Mouse (Mus musculus): ENCODE data around the gene Uhrf1. TPM values are rescaled to one million over a fixed set of nuclear protein-coding genes. Genes with fewer than 3 reads are reported as not detected.

The Uhrf1 gene
- polyA plus RNA-seq, 1 experiment from 2014 or later = 48.1 TPM

DNA sequence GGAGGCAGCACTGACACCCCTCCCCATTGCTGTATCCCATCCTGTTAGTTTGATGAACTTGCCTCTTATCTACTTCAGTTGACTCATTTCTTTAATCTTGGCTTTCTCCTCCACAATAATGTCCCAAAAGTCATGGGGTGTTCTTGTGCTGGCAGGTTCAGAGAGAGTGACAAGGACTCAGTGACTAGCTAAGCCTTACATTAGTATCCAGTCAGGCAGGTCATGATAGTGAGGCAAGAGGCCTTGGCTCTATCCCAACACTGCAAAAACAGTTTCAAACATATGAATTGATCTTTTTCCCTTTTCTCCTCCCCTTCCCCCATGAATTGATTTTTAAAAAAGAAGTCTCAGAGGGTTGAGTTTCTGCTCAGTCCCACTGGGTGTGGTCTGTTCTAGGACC lies 26.1 kb downstream of the Uhrf1 start:
- H3K36me3 ChIP-seq (ENCODE audit: control insufficient read depth, insufficient read depth) = no peaks in the 10 kb centered on the region
- H3K4me3 ChIP-seq (replicated peaks; ENCODE audit: low read length) = no peak overlapping the region
- no peaks in the 10 kb centered on the region for H3K27me3 ChIP-seq (replicated peaks; ENCODE audit: control insufficient read depth, insufficient read depth, low read length)
- H3K4me1 ChIP-seq (replicated peaks; ENCODE audit: control insufficient read depth, insufficient read depth, low read length) = peaks cover 41% of the 10 kb centered on the region
- no peak for ATAC-seq
- no peak overlapping the region for H3K4me2 ChIP-seq (ENCODE audit: low read length)
- H3K9ac ChIP-seq (replicated peaks; ENCODE audit: low read depth, low read length) = no peak overlapping the region
- no peak overlapping the region for H3K27ac ChIP-seq (ENCODE audit: low read length)
- H3K9me3 ChIP-seq (ENCODE audit: control insufficient read depth, low read length) = no peaks in the 10 kb centered on the region

DNA sequence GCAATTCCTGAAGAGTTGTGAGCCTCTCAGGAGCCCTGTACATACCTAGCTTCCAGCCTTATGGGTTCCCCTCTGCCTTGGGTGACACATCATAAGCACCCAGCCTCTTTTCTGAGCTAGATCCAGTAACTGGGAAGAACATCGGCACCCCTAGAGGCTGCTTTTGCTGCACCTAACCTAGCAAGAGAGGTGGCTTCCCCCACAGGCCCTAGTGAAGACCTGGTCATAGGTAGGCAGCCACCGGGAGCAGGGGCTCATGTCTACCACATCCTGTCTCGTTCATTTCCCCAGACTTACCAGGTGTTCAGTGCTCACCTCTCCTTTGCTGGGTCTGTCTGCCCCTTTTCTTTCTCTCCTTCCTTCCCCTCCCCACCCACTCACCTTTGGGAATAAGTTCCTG lies 27.2 kb downstream of the Uhrf1 start:
- no peak overlapping the region for H3K4me3 ChIP-seq (replicated peaks; ENCODE audit: low read length)
- ATAC-seq = no peak
- no peak overlapping the region for H3K4me2 ChIP-seq (ENCODE audit: low read length)
- no peak overlapping the region for H3K9ac ChIP-seq (replicated peaks; ENCODE audit: low read depth, low read length)
- 76% methylated on average over 3 of the region's 3 CpGs for WGBS
- no peaks in the 10 kb centered on the region for H3K9me3 ChIP-seq (ENCODE audit: control insufficient read depth, low read length)
- H3K4me1 ChIP-seq (replicated peaks; ENCODE audit: control insufficient read depth, insufficient read depth, low read length) = peaks cover 39% of the 10 kb centered on the region
- no peak overlapping the region for H3K27ac ChIP-seq (ENCODE audit: low read length)
- no peaks in the 10 kb centered on the region for H3K36me3 ChIP-seq (ENCODE audit: control insufficient read depth, insufficient read depth)
- H3K27me3 ChIP-seq (replicated peaks; ENCODE audit: control insufficient read depth, insufficient read depth, low read length) = no peaks in the 10 kb centered on the region

DNA sequence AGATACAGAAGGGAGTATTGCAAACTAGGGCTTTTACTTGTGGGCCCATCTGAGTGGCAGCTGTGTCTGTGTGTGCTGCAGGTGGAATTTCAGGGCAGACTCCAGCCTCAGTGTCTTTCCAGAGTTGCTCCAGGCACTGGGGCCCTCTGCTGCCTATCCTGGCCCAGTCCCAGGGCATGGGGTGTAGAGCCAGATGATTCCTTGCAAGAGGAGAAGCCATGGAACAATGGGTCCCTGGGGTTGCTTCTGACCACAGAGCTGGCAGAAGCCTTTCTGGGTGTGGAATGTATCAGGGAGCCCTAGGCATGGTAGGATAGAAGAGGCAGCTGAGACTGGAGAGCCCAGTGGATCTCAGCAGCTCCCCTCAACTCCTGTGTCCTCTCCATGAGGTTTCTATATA lies 28.1 kb downstream of the Uhrf1 start:
- Histone ChIP-seq H3K4me3 (replicated peaks; ENCODE audit: low read length) (no peak overlapping the region), H3K36me3 (ENCODE audit: control insufficient read depth, insufficient read depth) (no peaks in the 10 kb centered on the region), H3K4me2 (ENCODE audit: low read length) (no peak overlapping the region), H3K27me3 (replicated peaks; ENCODE audit: control insufficient read depth, insufficient read depth, low read length) (no peaks in the 10 kb centered on the region), H3K9ac (replicated peaks; ENCODE audit: low read depth, low read length) (no peak overlapping the region), H3K4me1 (replicated peaks; ENCODE audit: control insufficient read depth, insufficient read depth, low read length) (peaks cover 39% of the 10 kb centered on the region), H3K9me3 (ENCODE audit: control insufficient read depth, low read length) (no peaks in the 10 kb centered on the region), H3K27ac (ENCODE audit: low read length) (no peak overlapping the region)
- ATAC-seq = no peak

DNA sequence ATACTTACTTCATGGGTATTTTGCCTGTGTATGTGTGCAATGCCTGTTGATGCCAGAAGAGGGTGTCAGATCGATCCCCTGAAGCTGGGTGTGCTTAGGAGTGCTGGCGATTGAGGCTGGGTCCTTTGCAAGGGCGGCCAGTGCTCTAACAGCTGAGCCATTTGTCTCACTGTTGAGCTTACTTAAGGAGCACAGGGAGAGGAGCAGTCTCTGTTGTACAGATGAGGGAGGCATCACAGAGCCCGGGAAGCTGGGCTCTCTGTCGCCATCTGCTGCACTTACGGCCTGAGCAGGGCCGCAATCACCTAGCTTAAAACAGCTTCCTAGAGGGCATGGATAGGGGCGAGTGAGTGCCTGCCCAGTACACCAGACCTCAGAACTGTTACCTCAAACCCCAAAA lies 29.9 kb downstream of the Uhrf1 start:
- H3K27me3 ChIP-seq (replicated peaks; ENCODE audit: control insufficient read depth, insufficient read depth, low read length) = no peaks in the 10 kb centered on the region
- H3K27ac ChIP-seq (ENCODE audit: low read length) = no peak overlapping the region
- H3K9me3 ChIP-seq (ENCODE audit: control insufficient read depth, low read length) = no peaks in the 10 kb centered on the region
- H3K9ac ChIP-seq (replicated peaks; ENCODE audit: low read depth, low read length) = no peak overlapping the region
- H3K4me1 ChIP-seq (replicated peaks; ENCODE audit: control insufficient read depth, insufficient read depth, low read length) = peaks cover 29% of the 10 kb centered on the region
- no peak overlapping the region for H3K4me2 ChIP-seq (ENCODE audit: low read length)
- WGBS = 43% methylated on average over 8 of the region's 8 CpGs
- no peaks in the 10 kb centered on the region for H3K36me3 ChIP-seq (ENCODE audit: control insufficient read depth, insufficient read depth)
- H3K4me3 ChIP-seq (replicated peaks; ENCODE audit: low read length) = no peak overlapping the region
- 0 out of 2 replicates have a peak, but pooled peaks have one; percentile 27 for ATAC-seq

DNA sequence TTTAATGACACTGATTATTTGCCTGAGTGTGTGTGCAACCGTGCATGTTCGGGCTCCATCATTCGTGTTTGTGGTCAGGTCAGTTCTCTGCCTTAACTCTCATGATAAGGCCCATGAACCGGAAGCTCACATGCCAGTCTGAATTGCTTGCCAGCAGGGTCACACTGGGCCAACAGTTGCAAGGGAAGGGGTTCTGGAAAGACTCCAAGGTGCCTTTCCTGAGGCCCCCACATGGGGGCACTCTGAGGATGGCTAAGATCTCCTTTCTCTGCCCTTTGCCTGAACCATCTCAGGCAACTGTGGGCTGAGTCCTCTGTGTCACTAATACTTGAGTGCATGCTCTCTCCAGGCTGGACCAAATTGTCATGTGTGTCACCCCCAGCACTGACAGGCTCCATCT lies 34.1 kb downstream of the Uhrf1 start:
- no peak overlapping the region for H3K4me2 ChIP-seq (ENCODE audit: low read length)
- H3K9ac ChIP-seq (replicated peaks; ENCODE audit: low read depth, low read length) = no peak overlapping the region
- no peaks in the 10 kb centered on the region for H3K27me3 ChIP-seq (replicated peaks; ENCODE audit: control insufficient read depth, insufficient read depth, low read length)
- WGBS = 50% methylated on average over 4 of the region's 4 CpGs
- no peaks in the 10 kb centered on the region for H3K9me3 ChIP-seq (ENCODE audit: control insufficient read depth, low read length)
- no peak for ATAC-seq
- no peak overlapping the region for H3K4me3 ChIP-seq (replicated peaks; ENCODE audit: low read length)
- H3K36me3 ChIP-seq (ENCODE audit: control insufficient read depth, insufficient read depth) = no peaks in the 10 kb centered on the region
- H3K4me1 ChIP-seq (replicated peaks; ENCODE audit: control insufficient read depth, insufficient read depth, low read length) = 0 out of 2 replicates have a peak, but pooled peaks cover 3% of the 10 kb centered on the region
- no peak overlapping the region for H3K27ac ChIP-seq (ENCODE audit: low read length)

DNA sequence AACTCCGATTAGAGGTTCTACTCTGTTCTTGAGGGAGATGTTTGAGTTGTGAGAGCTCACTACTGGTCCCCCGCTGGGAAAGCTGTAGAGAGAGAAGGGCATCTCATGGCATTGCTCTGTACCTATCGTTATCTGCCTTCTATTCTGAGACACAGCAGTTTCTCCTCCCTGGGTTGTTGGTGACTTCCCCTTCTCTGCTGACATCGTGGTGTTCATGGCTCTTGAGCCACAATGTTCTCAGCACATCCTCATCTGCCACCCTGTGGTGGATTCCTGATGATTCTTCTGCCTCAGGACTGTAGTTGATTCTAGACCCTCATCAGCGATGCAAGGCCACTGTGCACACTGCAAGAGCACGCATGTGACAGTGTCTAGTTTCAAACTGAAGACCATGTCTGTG lies 34.7 kb downstream of the Uhrf1 start:
- Histone ChIP-seq H3K4me2 (ENCODE audit: low read length) (no peak overlapping the region), H3K4me1 (replicated peaks; ENCODE audit: control insufficient read depth, insufficient read depth, low read length) (0 out of 2 replicates have a peak, but pooled peaks cover 3% of the 10 kb centered on the region), H3K9me3 (ENCODE audit: control insufficient read depth, low read length) (no peaks in the 10 kb centered on the region), H3K27ac (ENCODE audit: low read length) (no peak overlapping the region), H3K9ac (replicated peaks; ENCODE audit: low read depth, low read length) (no peak overlapping the region), H3K27me3 (replicated peaks; ENCODE audit: control insufficient read depth, insufficient read depth, low read length) (no peaks in the 10 kb centered on the region), H3K4me3 (replicated peaks; ENCODE audit: low read length) (no peak overlapping the region), H3K36me3 (ENCODE audit: control insufficient read depth, insufficient read depth) (no peaks in the 10 kb centered on the region)
- ATAC-seq = no peak
- 90% methylated on average over 6 of the region's 6 CpGs for WGBS

DNA sequence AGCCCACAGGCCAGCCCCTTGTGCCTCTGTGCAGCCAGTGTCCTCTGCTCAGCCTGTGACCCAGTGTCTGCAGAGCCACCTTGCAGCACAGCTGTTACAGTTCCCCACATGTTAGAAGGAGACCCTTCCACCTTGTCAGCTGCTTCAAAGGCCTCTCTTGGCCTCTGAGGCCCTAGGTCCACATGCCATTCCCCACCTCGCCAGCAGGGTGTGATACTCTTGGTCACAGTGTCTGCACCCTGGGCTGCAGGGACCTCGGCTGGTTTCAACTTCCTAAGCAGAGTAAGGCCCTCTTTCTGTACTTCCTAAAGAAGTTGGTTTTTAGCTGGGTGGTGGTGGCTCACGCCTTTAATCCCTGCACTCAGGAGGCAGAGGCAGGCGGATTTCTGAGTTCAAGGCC lies 35.8 kb downstream of the Uhrf1 start:
- Histone ChIP-seq H3K27ac (ENCODE audit: low read length) (no peak overlapping the region), H3K9me3 (ENCODE audit: control insufficient read depth, low read length) (no peaks in the 10 kb centered on the region), H3K4me1 (replicated peaks; ENCODE audit: control insufficient read depth, insufficient read depth, low read length) (0 out of 2 replicates have a peak, but pooled peaks cover 3% of the 10 kb centered on the region), H3K9ac (replicated peaks; ENCODE audit: low read depth, low read length) (no peak overlapping the region), H3K4me2 (ENCODE audit: low read length) (no peak overlapping the region), H3K36me3 (ENCODE audit: control insufficient read depth, insufficient read depth) (no peaks in the 10 kb centered on the region), H3K4me3 (replicated peaks; ENCODE audit: low read length) (no peak overlapping the region), H3K27me3 (replicated peaks; ENCODE audit: control insufficient read depth, insufficient read depth, low read length) (no peaks in the 10 kb centered on the region)
- 64% methylated on average over 4 of the region's 4 CpGs for WGBS
- ATAC-seq = no peak

DNA sequence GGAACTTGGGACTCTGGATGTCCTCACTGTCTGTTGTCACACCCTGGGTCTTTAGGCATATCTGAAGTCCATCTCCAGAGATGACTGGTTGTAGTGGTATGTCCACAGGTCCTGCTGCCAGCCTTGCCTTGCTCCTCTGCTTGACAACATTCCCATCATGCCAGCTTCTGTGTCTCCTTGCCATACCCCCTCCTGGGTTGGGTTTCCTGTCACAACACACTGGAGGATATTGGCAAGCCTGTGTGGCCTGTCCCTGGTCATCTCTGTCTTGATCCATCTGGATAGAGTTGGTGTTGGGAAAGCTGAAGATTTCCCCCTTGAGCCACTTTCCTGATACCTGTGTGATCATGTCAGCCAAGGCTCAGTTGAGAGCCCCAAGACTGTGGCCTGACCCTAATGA lies 37.6 kb downstream of the Uhrf1 start:
- Histone ChIP-seq H3K27ac (ENCODE audit: low read length) (no peak overlapping the region), H3K36me3 (ENCODE audit: control insufficient read depth, insufficient read depth) (no peaks in the 10 kb centered on the region), H3K4me3 (replicated peaks; ENCODE audit: low read length) (no peak overlapping the region), H3K9ac (replicated peaks; ENCODE audit: low read depth, low read length) (no peak overlapping the region), H3K27me3 (replicated peaks; ENCODE audit: control insufficient read depth, insufficient read depth, low read length) (no peaks in the 10 kb centered on the region), H3K9me3 (ENCODE audit: control insufficient read depth, low read length) (no peaks in the 10 kb centered on the region), H3K4me2 (ENCODE audit: low read length) (no peak overlapping the region), H3K4me1 (replicated peaks; ENCODE audit: control insufficient read depth, insufficient read depth, low read length) (0 out of 2 replicates have a peak, but pooled peaks cover 3% of the 10 kb centered on the region)
- no peak for ATAC-seq

DNA sequence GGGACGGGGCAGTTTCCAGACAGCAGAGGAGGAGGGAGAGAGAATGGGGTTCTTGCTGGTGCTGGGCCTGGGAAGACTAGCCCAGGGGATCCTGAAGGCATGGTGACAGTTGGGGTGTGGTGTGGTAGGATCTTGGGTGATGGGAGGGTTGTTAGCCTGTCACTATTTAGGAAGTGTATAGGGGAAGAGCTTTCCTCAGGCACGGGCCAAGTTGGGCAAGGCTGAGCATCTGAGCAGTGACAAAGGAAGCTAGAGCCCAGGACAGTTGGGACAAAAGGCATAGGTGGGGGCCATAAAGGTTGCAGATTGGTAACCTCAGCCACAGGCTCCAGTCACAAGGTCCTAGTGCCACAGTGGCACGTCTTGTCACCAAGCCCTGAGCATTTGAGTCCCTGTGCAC lies 40.3 kb downstream of the Uhrf1 start:
- no peak for ATAC-seq
- Histone ChIP-seq H3K4me1 (replicated peaks; ENCODE audit: control insufficient read depth, insufficient read depth, low read length) (no peaks in the 10 kb centered on the region), H3K36me3 (ENCODE audit: control insufficient read depth, insufficient read depth) (no peaks in the 10 kb centered on the region), H3K9ac (replicated peaks; ENCODE audit: low read depth, low read length) (no peak overlapping the region), H3K4me3 (replicated peaks; ENCODE audit: low read length) (no peak overlapping the region), H3K27ac (ENCODE audit: low read length) (no peak overlapping the region), H3K4me2 (ENCODE audit: low read length) (no peak overlapping the region), H3K9me3 (ENCODE audit: control insufficient read depth, low read length) (no peaks in the 10 kb centered on the region), H3K27me3 (replicated peaks; ENCODE audit: control insufficient read depth, insufficient read depth, low read length) (no peaks in the 10 kb centered on the region)
- WGBS = 74% methylated on average over 3 of the region's 3 CpGs

DNA sequence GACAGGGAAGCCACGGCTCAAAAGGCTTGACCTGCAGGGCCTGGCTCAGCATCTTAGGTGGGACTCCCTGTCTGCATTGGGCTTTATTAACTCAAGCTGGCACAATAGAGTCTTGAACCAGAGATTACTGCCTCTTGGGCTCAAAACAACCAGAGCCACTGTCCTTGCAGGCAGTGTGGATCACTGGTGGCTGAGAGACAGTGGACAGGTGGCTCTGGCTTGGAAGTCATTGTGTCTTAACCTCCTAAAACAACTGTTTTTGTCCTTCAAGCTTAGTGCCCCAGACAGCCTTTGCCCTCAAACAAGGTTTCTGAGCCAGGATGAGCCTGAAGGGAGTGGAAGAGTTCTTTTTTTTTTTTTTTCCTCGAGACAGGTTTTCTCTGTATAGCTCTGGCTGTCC lies 42.2 kb downstream of the Uhrf1 start:
- Histone ChIP-seq H3K4me2 (ENCODE audit: low read length) (no peak overlapping the region), H3K27ac (ENCODE audit: low read length) (no peak overlapping the region), H3K36me3 (ENCODE audit: control insufficient read depth, insufficient read depth) (no peaks in the 10 kb centered on the region), H3K4me3 (replicated peaks; ENCODE audit: low read length) (no peak overlapping the region), H3K9ac (replicated peaks; ENCODE audit: low read depth, low read length) (no peak overlapping the region), H3K9me3 (ENCODE audit: control insufficient read depth, low read length) (no peaks in the 10 kb centered on the region), H3K4me1 (replicated peaks; ENCODE audit: control insufficient read depth, insufficient read depth, low read length) (no peaks in the 10 kb centered on the region), H3K27me3 (replicated peaks; ENCODE audit: control insufficient read depth, insufficient read depth, low read length) (no peaks in the 10 kb centered on the region)
- no peak for ATAC-seq
- WGBS = 76% methylated on average over 2 of the region's 2 CpGs
